Mouse (Mus musculus): ENCODE data around the gene Sh3glb1. TPM values are rescaled to one million over a fixed set of nuclear protein-coding genes. Genes with fewer than 3 reads are reported as not detected.

Gene Sh3glb1
- polyA plus RNA-seq, 1 experiment from 2014 or later, result 93.4 TPM

DNA sequence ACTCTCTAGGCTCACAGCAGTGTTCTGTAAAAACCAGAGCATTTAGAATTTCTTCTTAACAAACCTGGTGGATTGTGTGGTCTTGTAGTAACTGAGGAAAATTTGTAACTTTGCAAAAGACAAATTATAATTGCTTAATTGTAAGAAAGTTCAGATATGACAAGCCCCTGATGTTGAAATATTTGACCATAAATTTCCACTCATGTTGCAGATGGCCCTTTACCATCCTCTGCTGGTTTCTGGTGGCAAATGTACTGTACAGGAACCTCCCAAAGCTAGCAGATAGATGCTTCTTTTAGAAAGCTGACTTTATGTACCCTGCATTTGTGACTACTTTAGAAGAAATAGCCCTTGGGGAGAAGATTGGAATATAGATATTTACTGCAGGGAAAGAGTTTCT is 80.1 kb downstream of the Sh3glb1 start:
- Histone ChIP-seq H3K9ac (replicated peaks; ENCODE audit: low read depth, low read length) (no peak overlapping the region), H3K27me3 (replicated peaks; ENCODE audit: control insufficient read depth, insufficient read depth, low read length) (no peaks in the 10 kb centered on the region), H3K36me3 (ENCODE audit: control insufficient read depth, insufficient read depth) (no peaks in the 10 kb centered on the region), H3K27ac (ENCODE audit: low read length) (no peak overlapping the region), H3K9me3 (ENCODE audit: control insufficient read depth, low read length) (no peaks in the 10 kb centered on the region), H3K4me2 (ENCODE audit: low read length) (no peak overlapping the region), H3K4me1 (replicated peaks; ENCODE audit: control insufficient read depth, insufficient read depth, low read length) (peaks cover 5% of the 10 kb centered on the region; the same call in 1 of the 2 replicates), H3K4me3 (replicated peaks; ENCODE audit: low read length) (no peak overlapping the region)
- ATAC-seq, result no peak

DNA sequence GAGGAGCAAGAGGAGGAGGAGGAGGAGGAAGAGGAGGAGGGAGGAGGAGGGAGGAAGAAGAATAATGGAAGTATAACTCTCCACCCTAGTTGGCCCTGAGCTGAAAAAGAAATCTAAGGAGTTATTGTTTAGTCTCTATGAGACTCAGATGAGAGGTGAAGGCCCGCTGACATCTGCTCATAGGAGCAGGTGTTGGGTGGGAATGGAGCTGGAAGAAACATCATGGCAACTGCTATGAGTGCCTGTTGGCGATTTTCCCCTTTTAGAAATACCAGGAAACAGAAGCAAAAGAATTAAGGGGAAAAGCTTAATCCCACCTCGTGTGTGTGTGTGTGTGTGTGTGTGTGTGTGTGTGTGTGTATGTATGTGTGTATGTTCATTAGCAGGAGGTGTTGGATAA is 80.7 kb downstream of the Sh3glb1 start:
- Histone ChIP-seq H3K4me3 (replicated peaks; ENCODE audit: low read length) (no peak overlapping the region), H3K4me1 (replicated peaks; ENCODE audit: control insufficient read depth, insufficient read depth, low read length) (peaks cover 5% of the 10 kb centered on the region; the same call in 1 of the 2 replicates), H3K27me3 (replicated peaks; ENCODE audit: control insufficient read depth, insufficient read depth, low read length) (no peaks in the 10 kb centered on the region), H3K36me3 (ENCODE audit: control insufficient read depth, insufficient read depth) (no peaks in the 10 kb centered on the region), H3K4me2 (ENCODE audit: low read length) (no peak overlapping the region), H3K27ac (ENCODE audit: low read length) (no peak overlapping the region), H3K9ac (replicated peaks; ENCODE audit: low read depth, low read length) (no peak overlapping the region), H3K9me3 (ENCODE audit: control insufficient read depth, low read length) (no peaks in the 10 kb centered on the region)
- ATAC-seq, result no peak
- 79% methylated on average over 3 of the region's 3 CpGs for WGBS

- no peak for ATAC-seq
- no peak overlapping the region for H3K27ac ChIP-seq (ENCODE audit: low read length)
- no peak overlapping the region for H3K4me3 ChIP-seq (replicated peaks; ENCODE audit: low read length)
- H3K4me1 ChIP-seq (replicated peaks; ENCODE audit: control insufficient read depth, insufficient read depth, low read length), result no peaks in the 10 kb centered on the region
- H3K9me3 ChIP-seq (ENCODE audit: control insufficient read depth, low read length), result no peaks in the 10 kb centered on the region
- no peak overlapping the region for H3K4me2 ChIP-seq (ENCODE audit: low read length)
- H3K9ac ChIP-seq (replicated peaks; ENCODE audit: low read depth, low read length), result no peak overlapping the region
- H3K27me3 ChIP-seq (replicated peaks; ENCODE audit: control insufficient read depth, insufficient read depth, low read length), result no peaks in the 10 kb centered on the region
- WGBS, result 89% methylated on average over 4 of the region's 4 CpGs
- no peaks in the 10 kb centered on the region for H3K36me3 ChIP-seq (ENCODE audit: control insufficient read depth, insufficient read depth)
These were observed 82.0 kb downstream of the Sh3glb1 start for GRCm38 (mm10) chr3:144638110-144638509.

- H3K4me3 ChIP-seq (replicated peaks; ENCODE audit: low read length), result no peak overlapping the region
- no peak for ATAC-seq
- WGBS, result 86% methylated on average over 5 of the region's 5 CpGs
- H3K9me3 ChIP-seq (ENCODE audit: control insufficient read depth, low read length), result no peaks in the 10 kb centered on the region
- H3K36me3 ChIP-seq (ENCODE audit: control insufficient read depth, insufficient read depth), result no peaks in the 10 kb centered on the region
- H3K9ac ChIP-seq (replicated peaks; ENCODE audit: low read depth, low read length), result no peak overlapping the region
- H3K27ac ChIP-seq (ENCODE audit: low read length), result no peak overlapping the region
- H3K4me2 ChIP-seq (ENCODE audit: low read length), result no peak overlapping the region
- H3K27me3 ChIP-seq (replicated peaks; ENCODE audit: control insufficient read depth, insufficient read depth, low read length), result no peaks in the 10 kb centered on the region
- H3K4me1 ChIP-seq (replicated peaks; ENCODE audit: control insufficient read depth, insufficient read depth, low read length), result no peaks in the 10 kb centered on the region
These were observed 84.9 kb downstream of the Sh3glb1 start for GRCm38 (mm10) chr3:144635236-144635635.

Other genes starting within 250 kb of the Sh3glb1 start
- gene Hs2st1, start 150.2 kb downstream of the Sh3glb1 start, polyA plus RNA-seq (2015; fragmentation: Nextera tagmentation; extraction: Ambion mirVana), result 16.3 and 17.7 TPM in 2 replicates
- gene Selenof, start 150.0 kb downstream of the Sh3glb1 start, polyA plus RNA-seq (2015; fragmentation: Nextera tagmentation; extraction: Ambion mirVana), result 538 and 568 TPM in 2 replicates
- 0.35 and 0.70 TPM in 2 replicates for gene Clca3a1, start 40.6 kb upstream of the Sh3glb1 start, polyA plus RNA-seq (2015; fragmentation: Nextera tagmentation; extraction: Ambion mirVana)
- gene Clca3a2, start 99.2 kb upstream of the Sh3glb1 start, polyA plus RNA-seq (2015; fragmentation: Nextera tagmentation; extraction: Ambion mirVana), result not detected in 2 replicates
- not detected in 2 replicates for gene Clca3b, start 129.0 kb upstream of the Sh3glb1 start, polyA plus RNA-seq (2015; fragmentation: Nextera tagmentation; extraction: Ambion mirVana)
- gene Clca4b, start 212.2 kb upstream of the Sh3glb1 start, polyA plus RNA-seq (2015; fragmentation: Nextera tagmentation; extraction: Ambion mirVana), result not detected in 2 replicates

Data from forebrain, embryonic 16.5 days (tissue).